Mouse (Mus musculus) CD4-positive helper T cell, adult 2 months (primary cell): ENCODE measurements at regions not wholly inside any gene's neighbourhood (a gene's known extent, or its start where the extent isn't known, plus 50 kb on each side); places are given as distances from the start of the nearest gene placed in this dataset.

ENCODE experiments used
- DNase-seq: peaks from one replicate; pipeline ENCODE4 v3.0.0-alpha.2; 2012; ENCODE audit warnings: low read depth, missing footprints, low spot score

DNA sequence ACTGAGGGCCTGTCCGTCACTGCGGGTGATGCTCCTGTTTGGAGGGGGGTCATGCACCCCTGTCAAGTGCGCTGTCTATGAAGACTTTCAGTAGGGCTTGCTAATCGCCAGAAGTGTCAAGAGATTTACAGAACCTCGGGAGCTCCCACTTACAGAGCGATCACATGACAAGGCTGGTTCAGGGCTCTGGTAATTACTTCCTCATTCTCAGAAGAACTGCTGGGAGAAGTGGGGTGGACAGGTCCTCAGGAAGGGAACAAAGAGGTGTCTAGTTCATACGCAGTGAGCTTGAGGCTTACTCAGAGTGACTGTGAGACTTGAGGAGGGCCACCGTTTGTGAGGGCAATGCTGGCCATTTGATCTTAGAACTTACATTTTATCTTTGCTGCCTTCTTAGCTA, 78.0 kb upstream of the 4930535I16Rik start:
- DNase-seq = peak; percentile 16

DNA sequence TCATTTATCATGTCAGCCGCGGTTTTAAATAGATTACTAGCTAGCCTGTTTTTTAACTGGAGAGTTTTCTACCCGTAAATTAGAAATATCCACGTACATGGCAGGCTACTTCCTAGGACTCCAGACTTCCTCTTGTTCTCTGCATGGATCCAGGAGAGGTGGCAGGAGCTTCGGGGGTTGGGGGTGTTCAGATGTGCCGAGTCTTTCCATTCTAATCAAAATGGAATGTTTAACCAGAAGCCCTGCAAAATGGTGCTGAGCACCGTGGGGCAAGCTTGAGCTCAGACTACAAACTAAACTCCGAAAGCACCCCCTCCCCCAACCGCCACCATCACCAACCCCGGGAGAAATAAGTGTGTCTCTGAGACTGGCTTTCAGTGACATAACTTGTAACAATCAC, 73.4 kb upstream of the 4930535I16Rik start:
- no peak for DNase-seq

DNA sequence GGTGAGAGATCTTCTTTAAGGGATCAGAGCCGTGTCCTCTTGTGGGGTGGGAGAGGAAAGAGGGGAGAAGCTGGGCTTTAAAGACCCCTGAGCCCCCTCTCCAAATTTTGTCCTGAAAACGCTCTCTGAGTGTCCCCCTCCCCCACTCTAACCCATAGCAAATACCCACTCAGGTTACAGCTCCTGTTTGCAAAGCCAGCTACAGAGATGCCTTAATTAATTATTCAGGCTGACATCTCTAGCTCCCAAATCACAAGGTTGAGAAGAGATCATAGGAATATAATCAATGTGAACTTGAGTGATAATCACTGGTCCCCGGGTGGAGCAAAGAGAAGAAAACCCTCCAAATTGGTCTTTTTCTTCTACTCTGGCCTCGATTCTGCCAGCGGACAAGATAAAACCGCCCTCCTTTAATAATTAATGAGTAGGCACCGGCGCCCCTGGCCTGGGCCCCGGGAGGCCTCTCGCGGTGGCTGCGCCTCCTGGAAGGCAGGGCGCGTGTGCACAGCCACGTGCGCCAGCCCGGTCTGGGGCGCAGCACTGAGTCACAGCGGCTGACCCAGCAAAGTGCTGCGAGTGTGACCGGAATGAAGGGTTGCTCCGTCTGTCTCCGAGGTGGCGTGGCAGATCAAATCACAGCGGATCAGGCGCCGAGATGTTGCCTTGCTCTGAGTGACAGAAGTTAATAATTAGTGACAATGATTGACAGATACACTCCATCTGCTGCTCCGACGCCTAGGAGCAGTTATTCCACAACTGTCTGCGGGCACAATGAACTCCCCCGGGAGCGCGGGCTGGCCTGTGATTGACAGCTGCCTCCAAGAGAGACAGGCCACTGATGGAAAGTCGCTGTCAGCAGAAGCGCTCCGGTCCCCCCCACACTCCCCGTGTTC, 72.7 kb upstream of the 4930535I16Rik start:
- no peak for DNase-seq
